Mouse (Mus musculus): Measurements from ENCODE around the gene Sarnp. TPM values are rescaled to one million over a fixed set of nuclear protein-coding genes. Genes with fewer than 3 reads are reported as not detected.

The Sarnp gene
- polyA plus RNA-seq, 1 experiment from 2014 or later: 214 TPM

- Histone ChIP-seq H3K9ac (no peak overlapping the region), H3K9me3 (no peaks in the 10 kb centered on the region), H3K36me3 (peaks cover 47% of the 10 kb centered on the region; the same call in 1 of the 2 replicates), H3K27ac (no peak overlapping the region), H3K4me2 (no peak overlapping the region), H3K4me3 (no peak overlapping the region), H3K27me3 (no peaks in the 10 kb centered on the region), H3K4me1 (no peaks in the 10 kb centered on the region)
- WGBS: 85% methylated on average over 1 of the region's 1 CpGs
- ATAC-seq (ENCODE audit: borderline replicate concordance, extremely low read depth, low FRiP score, low TSS enrichment): no peak
Observed at GRCm38 (mm10) chr10:128866518-128866917, 49.4 kb downstream of the Sarnp start.

GRCm38 (mm10) chr10:128870341-128870740 is 53.2 kb downstream of the Sarnp start:
- peaks cover 66% of the 10 kb centered on the region for H3K36me3 ChIP-seq
- no peak overlapping the region for H3K27ac ChIP-seq
- no peaks in the 10 kb centered on the region for H3K4me1 ChIP-seq
- H3K4me3 ChIP-seq: no peak overlapping the region
- 82% methylated on average over 3 of the region's 3 CpGs for WGBS
- no peak for ATAC-seq (ENCODE audit: borderline replicate concordance, extremely low read depth, low FRiP score, low TSS enrichment)
- no peaks in the 10 kb centered on the region for H3K27me3 ChIP-seq
- H3K9me3 ChIP-seq: no peaks in the 10 kb centered on the region
- H3K4me2 ChIP-seq: no peak overlapping the region
- no peak overlapping the region for H3K9ac ChIP-seq

DNA sequence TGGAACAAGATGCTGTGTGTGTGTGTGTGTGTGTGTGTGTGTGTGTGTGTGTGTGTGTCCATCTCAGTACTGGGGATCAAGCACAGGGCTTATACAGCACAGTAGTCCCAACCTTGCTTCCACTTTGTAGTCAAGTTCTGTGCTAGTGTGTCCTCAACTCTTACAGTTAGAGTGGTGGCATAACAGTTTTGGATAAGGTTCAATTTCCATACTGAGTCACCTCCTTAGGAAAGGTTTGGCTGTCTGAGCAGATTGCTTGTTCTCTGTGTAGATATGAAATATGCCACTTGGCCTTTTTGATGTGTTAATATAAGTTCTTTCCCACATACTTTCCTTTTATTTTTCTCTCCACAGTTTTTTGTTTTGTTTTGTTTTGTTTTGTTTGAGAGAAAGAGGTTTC is 61.2 kb downstream of the Sarnp start:
- Histone ChIP-seq H3K4me3 (no peak overlapping the region), H3K27ac (no peak overlapping the region), H3K9ac (no peak overlapping the region), H3K27me3 (no peaks in the 10 kb centered on the region), H3K9me3 (no peaks in the 10 kb centered on the region), H3K4me1 (no peaks in the 10 kb centered on the region), H3K4me2 (no peak overlapping the region), H3K36me3 (peaks cover 40% of the 10 kb centered on the region)
- ATAC-seq (ENCODE audit: borderline replicate concordance, extremely low read depth, low FRiP score, low TSS enrichment): no peak

GRCm38 (mm10) chr10:128878811-128879210 is 61.7 kb downstream of the Sarnp start:
- H3K4me2 ChIP-seq: no peak overlapping the region
- H3K4me3 ChIP-seq: no peak overlapping the region
- H3K27ac ChIP-seq: no peak overlapping the region
- WGBS: 79% methylated on average over 2 of the region's 2 CpGs
- no peaks in the 10 kb centered on the region for H3K27me3 ChIP-seq
- no peak for ATAC-seq (ENCODE audit: borderline replicate concordance, extremely low read depth, low FRiP score, low TSS enrichment)
- H3K36me3 ChIP-seq: peaks cover 35% of the 10 kb centered on the region
- H3K9ac ChIP-seq: no peak overlapping the region
- H3K9me3 ChIP-seq: no peaks in the 10 kb centered on the region
- H3K4me1 ChIP-seq: no peaks in the 10 kb centered on the region

- no peak overlapping the region for H3K4me3 ChIP-seq
- H3K4me1 ChIP-seq: no peaks in the 10 kb centered on the region
- 88% methylated on average over 5 of the region's 5 CpGs for WGBS
- no peak for ATAC-seq (ENCODE audit: borderline replicate concordance, extremely low read depth, low FRiP score, low TSS enrichment)
- no peak overlapping the region for H3K4me2 ChIP-seq
- H3K9me3 ChIP-seq: no peaks in the 10 kb centered on the region
- no peak overlapping the region for H3K9ac ChIP-seq
- no peaks in the 10 kb centered on the region for H3K27me3 ChIP-seq
- peaks cover 22% of the 10 kb centered on the region for H3K36me3 ChIP-seq
- H3K27ac ChIP-seq: no peak overlapping the region
Observed at GRCm38 (mm10) chr10:128882067-128882466, 64.9 kb downstream of the Sarnp start.

GRCm38 (mm10) chr10:128888941-128889827 is 72.1 kb downstream of the Sarnp start:
- peak; percentile 2; the same call in 1 of the 2 replicates for ATAC-seq (ENCODE audit: borderline replicate concordance, extremely low read depth, low FRiP score, low TSS enrichment)
- Histone ChIP-seq H3K9me3 (no peaks in the 10 kb centered on the region), H3K4me2 (peak overlapping the region; percentile 54), H3K9ac (peak overlapping the region; percentile 13; the same call in 1 of the 2 replicates), H3K27me3 (0 out of 2 replicates have a peak, but pooled peaks cover 16% of the 10 kb centered on the region), H3K27ac (no peak overlapping the region; the same call in 1 of the 2 replicates), H3K4me1 (peaks cover 31% of the 10 kb centered on the region), H3K4me3 (peak overlapping the region; percentile 30), H3K36me3 (0 out of 2 replicates have a peak, but pooled peaks cover 8% of the 10 kb centered on the region)
- 8% methylated on average over 7 of the region's 7 CpGs for WGBS

GRCm38 (mm10) chr10:128889846-128890245 is 72.7 kb downstream of the Sarnp start:
- 12% methylated on average over 1 of the region's 2 CpGs for WGBS
- Histone ChIP-seq H3K36me3 (0 out of 2 replicates have a peak, but pooled peaks cover 7% of the 10 kb centered on the region), H3K4me3 (peak overlapping the region; percentile 80), H3K27ac (no peak overlapping the region; the same call in 1 of the 2 replicates), H3K4me2 (peak overlapping the region; percentile 92), H3K9me3 (no peaks in the 10 kb centered on the region), H3K9ac (no peak overlapping the region), H3K27me3 (0 out of 2 replicates have a peak, but pooled peaks cover 19% of the 10 kb centered on the region), H3K4me1 (peaks cover 31% of the 10 kb centered on the region)
- no peak for ATAC-seq (ENCODE audit: borderline replicate concordance, extremely low read depth, low FRiP score, low TSS enrichment)

GRCm38 (mm10) chr10:128890383-128891295 is 73.5 kb downstream of the Sarnp start:
- Histone ChIP-seq H3K27ac (peak overlapping the region; percentile 93), H3K27me3 (peaks cover 21% of the 10 kb centered on the region; the same call in 1 of the 2 replicates), H3K4me3 (peak overlapping the region; percentile 80), H3K9me3 (no peaks in the 10 kb centered on the region), H3K4me1 (peaks cover 37% of the 10 kb centered on the region), H3K9ac (peak overlapping the region; percentile 69), H3K4me2 (peak overlapping the region; percentile 92), H3K36me3 (0 out of 2 replicates have a peak, but pooled peaks cover 1% of the 10 kb centered on the region)
- no peak for ATAC-seq (ENCODE audit: borderline replicate concordance, extremely low read depth, low FRiP score, low TSS enrichment)
- WGBS: 1% methylated on average over 40 of the region's 40 CpGs

- peak within 1 kb of the TSS; percentile 92 for H3K4me2 ChIP-seq
- H3K9ac ChIP-seq: peak within 1 kb of the TSS; percentile 69
- peaks cover 29% of the 10 kb centered on the region for H3K27me3 ChIP-seq
- H3K36me3 ChIP-seq: no peaks in the 10 kb centered on the region
- ATAC-seq (ENCODE audit: borderline replicate concordance, extremely low read depth, low FRiP score, low TSS enrichment): peak; percentile 77
- peak within 1 kb of the TSS; percentile 80 for H3K4me3 ChIP-seq
- peak within 1 kb of the TSS; percentile 93 for H3K27ac ChIP-seq
- WGBS: under 1% methylated on average over 65 of the region's 89 CpGs
- H3K4me1 ChIP-seq: peaks cover 45% of the 10 kb centered on the region
- no peaks in the 10 kb centered on the region for H3K9me3 ChIP-seq
Observed at GRCm38 (mm10) chr10:128891296-128892094, 74.4 kb downstream of the Sarnp start, which contains the start of gene Gdf11. TSS of gene Gdf11 (minus strand) at chr10:128891718.

DNA sequence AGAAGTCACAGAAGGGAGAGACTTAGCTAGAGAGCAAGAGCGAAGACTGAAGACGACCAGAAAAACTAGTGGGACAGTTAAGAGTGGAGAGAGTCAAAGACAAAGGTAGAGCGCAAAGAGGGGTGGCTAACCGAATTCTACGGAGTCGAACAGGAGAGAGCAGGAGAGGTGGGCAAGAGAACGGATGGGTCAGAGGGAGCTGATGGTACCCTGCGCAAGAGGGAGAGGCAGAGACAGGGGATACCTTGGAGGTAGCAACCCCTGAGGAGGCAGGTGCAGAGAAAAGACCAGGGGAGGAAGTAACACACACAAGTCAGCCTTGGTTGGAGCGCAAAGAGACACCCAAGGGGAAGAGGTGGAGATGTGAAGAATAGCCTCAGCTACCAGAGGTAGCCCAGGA is 75.1 kb downstream of the Sarnp start:
- Histone ChIP-seq H3K4me1 (peaks cover 52% of the 10 kb centered on the region), H3K4me2 (peak overlapping the region; percentile 92), H3K4me3 (peak overlapping the region; percentile 80), H3K9me3 (no peaks in the 10 kb centered on the region), H3K36me3 (no peaks in the 10 kb centered on the region), H3K27me3 (peaks cover 35% of the 10 kb centered on the region), H3K9ac (peak overlapping the region; percentile 69), H3K27ac (peak overlapping the region; percentile 93)
- 2% methylated on average over 9 of the region's 9 CpGs for WGBS
- 0 out of 2 replicates have a peak, but pooled peaks have one; percentile 1 for ATAC-seq (ENCODE audit: borderline replicate concordance, extremely low read depth, low FRiP score, low TSS enrichment)

- peak overlapping the region; percentile 11 for H3K4me3 ChIP-seq
- no peaks in the 10 kb centered on the region for H3K36me3 ChIP-seq
- peaks cover 36% of the 10 kb centered on the region for H3K4me1 ChIP-seq
- WGBS: 0% methylated on average over 9 of the region's 9 CpGs
- 0 out of 2 replicates have a peak overlapping the region, but pooled peaks have one; percentile 27 for H3K27ac ChIP-seq
- peaks cover 35% of the 10 kb centered on the region for H3K27me3 ChIP-seq
- ATAC-seq (ENCODE audit: borderline replicate concordance, extremely low read depth, low FRiP score, low TSS enrichment): no peak
- H3K4me2 ChIP-seq: peak overlapping the region; percentile 39
- no peak overlapping the region for H3K9ac ChIP-seq
- H3K9me3 ChIP-seq: no peaks in the 10 kb centered on the region
Observed at GRCm38 (mm10) chr10:128895437-128895836, 78.3 kb downstream of the Sarnp start.

Measured in lung, embryonic 15.5 days (tissue).